8 mouse cellular contexts compared by ENCODE assay signal in genomic region chr6:45026011-45026682, GRCm38 (mm10). TPM values are rescaled to one million over a fixed set of nuclear protein-coding genes. Genes with fewer than 3 reads are reported as not detected.
DNase-seq lines count a peak whose midpoint lies in the region; ATAC-seq and TF ChIP-seq lines count a peak whose summit lies in the region.

No protein-coding gene starts in this region.

- H3K9ac ChIP-seq in hindbrain, embryonic 14.5 days = no peak overlapping the region
- H3K9ac ChIP-seq in midbrain, postnatal 0 days (replicated peaks; ENCODE audit: low read length, poor library complexity, severe bottlenecking) = no peak overlapping the region

- H3K4me3 ChIP-seq in hindbrain, embryonic 14.5 days (replicated peaks; ENCODE audit: low read length) = no peak overlapping the region
- no peak overlapping the region for H3K4me3 ChIP-seq in left cerebral cortex, adult 2 months
- no peak overlapping the region for H3K4me3 ChIP-seq in midbrain, postnatal 0 days (ENCODE audit: low read depth, low read length)

- 0 out of 2 replicates have a peak, but pooled peaks cover 4% of the 10 kb centered on the region for H3K4me1 ChIP-seq in hindbrain, embryonic 14.5 days (replicated peaks; ENCODE audit: control insufficient read depth, insufficient read depth, low read length)
- no peaks in the 10 kb centered on the region for H3K4me1 ChIP-seq in midbrain, postnatal 0 days (ENCODE audit: insufficient read depth, low read length)

- H3K9me3 ChIP-seq in hindbrain, embryonic 14.5 days (ENCODE audit: control insufficient read depth, low read length) = no peaks in the 10 kb centered on the region
- no peaks in the 10 kb centered on the region for H3K9me3 ChIP-seq in midbrain, postnatal 0 days (ENCODE audit: low read length)

- DNase-seq in kidney, adult 9 months = peak; percentile 23
- no peak for DNase-seq in kidney, adult 11 months
- DNase-seq in adrenal gland, adult 8-10 months = peak; percentile 1
- peak; percentile 69 for DNase-seq in embryo, embryonic 11 days
- DNase-seq in hindbrain, embryonic 14.5 days (ENCODE audit: low spot score) = peak; percentile 85
- peak; percentile 31 to 38 for DNase-seq in left cerebral cortex, adult 2 months (ENCODE audit: extremely low spot score in 1 of 2, low spot score in 2 of 2)
- DNase-seq in midbrain, postnatal 0 days (ENCODE audit: low spot score) = peak; percentile 84
- DNase-seq in natural killer cell, adult 2 months (ENCODE audit: low spot score in 2 of 2) = no peak

- H3K36me3 ChIP-seq in hindbrain, embryonic 14.5 days (replicated peaks; ENCODE audit: control insufficient read depth, insufficient read depth) = no peaks in the 10 kb centered on the region
- H3K36me3 ChIP-seq in midbrain, postnatal 0 days (ENCODE audit: insufficient read depth, low read length) = no peaks in the 10 kb centered on the region

- H3K4me2 ChIP-seq in hindbrain, embryonic 14.5 days (replicated peaks) = no peak overlapping the region
- H3K4me2 ChIP-seq in midbrain, postnatal 0 days (ENCODE audit: low read depth, low read length, poor library complexity, severe bottlenecking) = no peak overlapping the region

- H3K27me3 ChIP-seq in hindbrain, embryonic 14.5 days (ENCODE audit: control insufficient read depth, insufficient read depth, low read length) = no peaks in the 10 kb centered on the region
- H3K27me3 ChIP-seq in midbrain, postnatal 0 days (ENCODE audit: insufficient read depth, low read length) = no peaks in the 10 kb centered on the region

- ATAC-seq in hindbrain, embryonic 14.5 days (ENCODE audit: low FRiP score) = peak; percentile 86
- ATAC-seq in midbrain, postnatal 0 days (ENCODE audit: low FRiP score) = peak; percentile 70

- H3K27ac ChIP-seq in hindbrain, embryonic 14.5 days = no peak overlapping the region
- H3K27ac ChIP-seq in left cerebral cortex, adult 2 months = no peak overlapping the region
- H3K27ac ChIP-seq in midbrain, postnatal 0 days (ENCODE audit: low read depth, low read length) = no peak overlapping the region

- intact Hi-C loops in left cerebral cortex, adult 2 months (cut with DNase I) = loop anchor here (1.0 to 2.0 kb wide), 3 partner anchors 934 to 1631 kb away; no protein-coding TSS in a partner anchor

- 24% methylated on average over 9 of the region's 9 CpGs for WGBS in hindbrain, embryonic 14.5 days
- 21% methylated on average over 9 of the region's 9 CpGs for WGBS in midbrain, postnatal 0 days

- TF ChIP-seq CTCF in left cerebral cortex, adult 2 months (IDR thresholded peaks at IDR 0.05) = peak; percentile 73
- TF ChIP-seq CTCF in midbrain, postnatal 0 days (IDR thresholded peaks at IDR 0.05) = peak; percentile 98

RNA-seq across cellular contexts. Expression of gene Cntnap2, which starts 33.0 kb away (rescaled TPM):
- total RNA-seq in adrenal gland, adult 8-10 months (2022) = 1 to 10 TPM; 1.9 to 2.9 (median 2.4) TPM
- polyA plus RNA-seq in hindbrain, embryonic 14.5 days (2014; fragmentation: Nextera tagmentation; extraction: Ambion mirVana) = 45.4 and 46.6 TPM in 2 replicates
- total RNA-seq in left cerebral cortex, adult 2 months (2021) = 100 to 1,000 TPM; 116 to 119 TPM
- 106 and 108 TPM in 2 replicates for total RNA-seq in midbrain, postnatal 0 days (2014; rRNA removed)
- 51.1 and 53.6 TPM in 2 replicates for polyA plus RNA-seq in midbrain, postnatal 0 days (2015; fragmentation: Nextera tagmentation; extraction: Ambion mirVana)

Comparison
In these comparisons a context has a peak if more than half of its experiments do, and no peak if none do; other contexts are left out.
1. DNase-seq: peak in kidney, adult 9 months (single experiment), adrenal gland, adult 8-10 months (single experiment), embryo, embryonic 11 days (single experiment), hindbrain, embryonic 14.5 days (single experiment), left cerebral cortex, adult 2 months (2 of 2) and midbrain, postnatal 0 days (single experiment); none in kidney, adult 11 months (single experiment) and natural killer cell, adult 2 months (0 of 2).
2. RNA of gene Cntnap2, which starts 33.0 kb away (total RNA-seq): 116 to 119 TPM in left cerebral cortex, adult 2 months and 106 to 108 TPM in midbrain, postnatal 0 days; 1.9 to 2.9 TPM in adrenal gland, adult 8-10 months; every median in the first group is over 10 times any median in the second.